Mouse (Mus musculus) MEL (cell line): ENCODE results near the gene Ppp1r1c. TPM values are rescaled to one million over a fixed set of nuclear protein-coding genes. Genes with fewer than 3 reads are reported as not detected.

ENCODE experiments used
- DNase-seq: peaks from one replicate; pipeline ENCODE4 v3.0.0; 2011; ENCODE audit warnings: low read depth, low spot score
- H3K27ac ChIP-seq: 2 replicates; pipeline ENCODE4 v1.5.1; 2012; ENCODE audit warnings: low read depth, mild to moderate bottlenecking, control low read depth, low read length, moderate library complexity; ENCODE audit not compliant: control insufficient read depth
- H3K27me3 ChIP-seq, 2 experiments: fragments of 150-350 bp in 1 of 2; sonication (generic) in 1 of 2; 2 replicates each; pipeline ENCODE4 v1.6.1; 2012; ENCODE audit warnings: low read length in 2 of 2, mild to moderate bottlenecking in 2 of 2, improper control_type of control experiment in 1 of 2, moderate library complexity in 1 of 2; ENCODE audit not compliant: insufficient read depth in 2 of 2, control insufficient read depth in 1 of 2
- H3K36me3 ChIP-seq, 2 experiments: 2 replicates each; pipeline ENCODE4 v1.6.1; 2012 to 2014; ENCODE audit warnings: low read length in 2 of 2, improper control_type of control experiment in 1 of 2, inconsistent platforms in 1 of 2, mild to moderate bottlenecking in 1 of 2; ENCODE audit not compliant: insufficient read depth in 2 of 2, control insufficient read depth in 1 of 2
- H3K4me1 ChIP-seq, 2 experiments: fragments of 150-350 bp in 1 of 2; sonication (generic) in 1 of 2; 2 replicates each; pipeline ENCODE4 v1.6.1; 2012; ENCODE audit warnings: low read length in 2 of 2, improper control_type of control experiment in 1 of 2, mild to moderate bottlenecking in 1 of 2; ENCODE audit not compliant: insufficient read depth in 2 of 2, control insufficient read depth in 1 of 2
- H3K4me3 ChIP-seq, 2 experiments: fragments of 150-350 bp in 1 of 2; sonication (generic) in 1 of 2; 2 replicates each; pipeline ENCODE4 v1.5.1; 2012; ENCODE audit warnings: low read depth in 2 of 2, low read length in 2 of 2, mild to moderate bottlenecking in 2 of 2, moderate library complexity in 2 of 2, control low read depth in 1 of 2, improper control_type of control experiment in 1 of 2; ENCODE audit not compliant: control insufficient read depth in 1 of 2, insufficient read depth in 1 of 2
- H3K79me2 ChIP-seq: 2 replicates; pipeline ENCODE4 v1.6.1; 2012; ENCODE audit warnings: mild to moderate bottlenecking, low read length, moderate library complexity; ENCODE audit not compliant: control insufficient read depth, poor library complexity, insufficient read depth
- H3K9ac ChIP-seq: 2 replicates; pipeline ENCODE4 v1.6.1; 2012; ENCODE audit warnings: low read depth, mild to moderate bottlenecking, control low read depth, low read length, moderate library complexity; ENCODE audit not compliant: control insufficient read depth, poor library complexity, severe bottlenecking
- H3K9me3 ChIP-seq: fragments of 150-350 bp; sonication (generic); replicated peaks from 2 replicates; pipeline ENCODE4 v1.6.1; 2012; ENCODE audit warnings: mild to moderate bottlenecking, low read length, improper control_type of control experiment, moderate library complexity; ENCODE audit not compliant: insufficient read depth
- BHLHE40 ChIP-seq: IDR thresholded peaks from 2 replicates; pipeline ENCODE4 v1.6.1; 2012; ENCODE audit warnings: low read depth, mild to moderate bottlenecking, inconsistent platforms, low read length, improper control_type of control experiment, borderline replicate concordance
- CHD1 ChIP-seq: IDR thresholded peaks from 2 replicates; pipeline ENCODE4 v1.6.1; 2012; ENCODE audit warnings: low read depth, mild to moderate bottlenecking, inconsistent platforms, low read length, improper control_type of control experiment
- CHD2 ChIP-seq: IDR thresholded peaks from 2 replicates; pipeline ENCODE4 v1.6.1; 2011; ENCODE audit warnings: low read length, improper control_type of control experiment
- CTCF ChIP-seq, 3 experiments: IDR thresholded peaks in 2 of 3; conservative IDR thresholded peaks in 1 of 3; 2 replicates each; pipeline ENCODE4 v1.5.1; 2011 to 2012; ENCODE audit warnings: low read length in 3 of 3, low read depth in 2 of 3, mild to moderate bottlenecking in 2 of 3, improper control_type of control experiment in 1 of 3, inconsistent platforms in 1 of 3, mixed read lengths in 1 of 3, moderate library complexity in 1 of 3; ENCODE audit not compliant: control insufficient read depth in 1 of 3, insufficient read depth in 1 of 3, poor library complexity in 1 of 3, severe bottlenecking in 1 of 3
- EP300 ChIP-seq, 2 experiments: IDR thresholded peaks; 2 replicates each; pipeline ENCODE4 v1.6.1; 2011; ENCODE audit warnings: improper control_type of control experiment in 2 of 2, low read length in 2 of 2, low read depth in 1 of 2, mild to moderate bottlenecking in 1 of 2
- HCFC1 ChIP-seq: IDR thresholded peaks from 2 replicates; pipeline ENCODE4 v1.6.1; 2012; ENCODE audit warnings: low read depth, mild to moderate bottlenecking, inconsistent platforms, low read length, improper control_type of control experiment, moderate library complexity
- MAX ChIP-seq: IDR thresholded peaks from 2 replicates; pipeline ENCODE4 v1.6.1; 2011; ENCODE audit warnings: low read length, improper control_type of control experiment
- MAZ ChIP-seq: IDR thresholded peaks from 2 replicates; pipeline ENCODE4 v1.6.1; 2012; ENCODE audit warnings: low read depth, mild to moderate bottlenecking, inconsistent platforms, low read length, improper control_type of control experiment
- MXI1 ChIP-seq: IDR thresholded peaks from 2 replicates; pipeline ENCODE4 v1.6.1; 2011; ENCODE audit warnings: mild to moderate bottlenecking, low read depth, low read length, improper control_type of control experiment
- MYB ChIP-seq: IDR thresholded peaks from 2 replicates; pipeline ENCODE4 v1.6.1; 2011; ENCODE audit warnings: mild to moderate bottlenecking, low read depth, low read length, improper control_type of control experiment
- MYC ChIP-seq: IDR thresholded peaks from 2 replicates; pipeline ENCODE4 v1.6.1; 2011; ENCODE audit warnings: low read depth, mild to moderate bottlenecking, low read length, improper control_type of control experiment, moderate library complexity
- NRF1 ChIP-seq: IDR thresholded peaks from 2 replicates; pipeline ENCODE4 v1.6.1; 2014; ENCODE audit warnings: low read depth, mild to moderate bottlenecking, inconsistent platforms, low read length, improper control_type of control experiment, moderate library complexity; ENCODE audit not compliant: poor library complexity, insufficient read depth, severe bottlenecking
- POLR2AphosphoS2 ChIP-seq: IDR thresholded peaks from 2 replicates; pipeline ENCODE4 v1.6.1; 2011; ENCODE audit warnings: low read length, improper control_type of control experiment
- POLR2AphosphoS5 ChIP-seq: IDR thresholded peaks from 2 replicates; pipeline ENCODE4 v1.6.1; 2012; ENCODE audit warnings: low read depth, borderline replicate concordance, mild to moderate bottlenecking, inconsistent platforms, low read length, moderate library complexity, mixed read lengths
- SIN3A ChIP-seq: IDR thresholded peaks from 2 replicates; pipeline ENCODE4 v1.6.1; 2012; ENCODE audit warnings: low read length, improper control_type of control experiment, inconsistent platforms
- TCF12 ChIP-seq: IDR thresholded peaks from 2 replicates; pipeline ENCODE4 v1.6.1; 2014; ENCODE audit warnings: low read depth, mild to moderate bottlenecking, inconsistent platforms, low read length, improper control_type of control experiment, moderate library complexity
- ZNF384 ChIP-seq: IDR thresholded peaks from 2 replicates; pipeline ENCODE4 v1.6.1; 2012; ENCODE audit warnings: low read depth, mild to moderate bottlenecking, inconsistent platforms, low read length, improper control_type of control experiment
- polyA plus RNA-seq, 2 experiments: library from polyadenylated mRNA; stranded (reverse) in 1 of 2; unstranded in 1 of 2; fragments of >175 nt in 1 of 2; fragments of >200 nt in 1 of 2; gene quantifications; 2 replicates each; pipeline versions ENCODE4 v1.2.1 to v1.2.4; 2012; ENCODE audit warnings: low replicate concordance in 2 of 2, low read depth in 1 of 2; ENCODE audit not compliant: insufficient read length in 2 of 2, insufficient read depth in 1 of 2, missing spikeins in 1 of 2
- total RNA-seq: library from RNA; depleted of rRNA; stranded (reverse); fragments of 300-350 nt; gene quantifications from 2 replicates; pipeline ENCODE4 v1.2.3, GENCODE M21; 2012

Gene Ppp1r1c
- total and polyA plus RNA-seq, 3 experiments, result not detected

GRCm38 (mm10) chr2:79815708-79816484, 108.3 kb downstream of the Ppp1r1c start:
- Histone ChIP-seq H3K36me3 (no peaks in the 10 kb centered on the region), H3K9ac (no peak overlapping the region), H3K27me3 (peaks cover 3 to 4% of the 10 kb centered on the region in 2 experiments), H3K4me3 (no peak overlapping the region), H3K9me3 (no peaks in the 10 kb centered on the region), H3K27ac (no peak overlapping the region), H3K79me2 (no peaks in the 10 kb centered on the region), H3K4me1 (no peaks in the 10 kb centered on the region; a peak in 1 of 4 replicates)
- no peak for TF ChIP-seq ZNF384
- DNase-seq, result no peak

GRCm38 (mm10) chr2:79819543-79819942, 112.0 kb downstream of the Ppp1r1c start:
- Histone ChIP-seq H3K9ac (no peak overlapping the region), H3K4me1 (no peaks in the 10 kb centered on the region; a peak in 1 of 4 replicates), H3K27ac (no peak overlapping the region), H3K79me2 (no peaks in the 10 kb centered on the region), H3K27me3 (peaks cover 0 to 2% of the 10 kb centered on the region in 2 experiments), H3K4me3 (no peak overlapping the region), H3K9me3 (no peaks in the 10 kb centered on the region), H3K36me3 (no peaks in the 10 kb centered on the region)
- TF ChIP-seq POLR2AphosphoS2 (no peak), CTCF (IDR thresholded peaks at IDR 0.05 in 2 of 3, conservative IDR thresholded peaks at IDR 0.05 in 1 of 3; ENCODE audit: control insufficient read depth in 1 of 3, insufficient read depth in 1 of 3, low read depth in 2 of 3, low read length in 3 of 3, poor library complexity in 1 of 3, severe bottlenecking in 1 of 3) (no peak), MYB (no peak), MXI1 (no peak), MAZ (no peak), HCFC1 (no peak), POLR2AphosphoS5 (no peak), TCF12 (no peak), EP300 (IDR thresholded peaks at IDR 0.05; ENCODE audit: low read depth in 1 of 2, low read length in 2 of 2) (no peak), CHD2 (no peak), BHLHE40 (no peak), MYC (no peak), NRF1 (no peak), SIN3A (no peak), CHD1 (no peak), MAX (no peak)
- DNase-seq, result no peak
